Mouse (Mus musculus) myocyte (in vitro differentiated cells): ENCODE results near the gene Rab3gap2. TPM values are rescaled to one million over a fixed set of nuclear protein-coding genes. Genes with fewer than 3 reads are reported as not detected.

Experiments
- H3K27me3 ChIP-seq: one replicate; pipeline ENCODE4 v1.6.1; 2011; ENCODE audit not compliant: control insufficient read depth, insufficient read depth, insufficient read length
- H3K36me3 ChIP-seq: one replicate; pipeline ENCODE4 v1.6.1; 2011; ENCODE audit not compliant: control insufficient read depth, insufficient read depth
- H3K4me2 ChIP-seq: one replicate; pipeline ENCODE4 v1.6.1; 2011; ENCODE audit warnings: low read depth, control low read depth
- H3K4me3 ChIP-seq: one replicate; pipeline ENCODE4 v1.5.1; 2011; ENCODE audit warnings: mild to moderate bottlenecking, control low read depth, moderate library complexity
- H3K79me2 ChIP-seq: one replicate; pipeline ENCODE4 v1.6.1; 2011; ENCODE audit not compliant: control insufficient read depth, insufficient read depth
- H3ac ChIP-seq: one replicate; pipeline ENCODE4 v1.6.1; 2011; ENCODE audit not compliant: control insufficient read depth, insufficient read length
- CEBPB ChIP-seq: IDR thresholded peaks from 2 replicates; pipeline ENCODE4 v1.6.1; 2011; ENCODE audit warnings: mild to moderate bottlenecking, moderate library complexity; ENCODE audit not compliant: poor library complexity, insufficient read depth, severe bottlenecking
- E2F4 ChIP-seq: IDR thresholded peaks from one replicate; pipeline ENCODE4 v1.6.1; 2011; ENCODE audit warnings: mild to moderate bottlenecking, control low read depth, moderate library complexity; ENCODE audit not compliant: insufficient read depth
- MAX ChIP-seq: IDR thresholded peaks from one replicate; pipeline ENCODE4 v1.6.1; 2011; ENCODE audit warnings: low read depth, mild to moderate bottlenecking, control low read depth
- MYOD1 ChIP-seq, 3 experiments: IDR thresholded peaks; one replicate each; pipeline ENCODE4 v1.6.1; 2011; ENCODE audit warnings: control low read depth in 2 of 3, low read depth in 2 of 3, mild to moderate bottlenecking in 2 of 3, moderate library complexity in 1 of 3; ENCODE audit not compliant: insufficient read length in 2 of 3, control insufficient read depth in 1 of 3
- MYOG ChIP-seq, 3 experiments: IDR thresholded peaks; one replicate each; pipeline ENCODE4 v1.6.1; 2011; ENCODE audit warnings: control low read depth in 2 of 3, low read depth in 2 of 3, mild to moderate bottlenecking in 2 of 3; ENCODE audit not compliant: insufficient read length in 2 of 3, control insufficient read depth in 1 of 3, insufficient read depth in 1 of 3
- POLR2A ChIP-seq: IDR thresholded peaks from one replicate; pipeline ENCODE4 v1.6.1; 2011; ENCODE audit warnings: low read depth, mild to moderate bottlenecking, control low read depth, moderate library complexity; ENCODE audit not compliant: insufficient read length
- POLR2AphosphoS2 ChIP-seq: IDR thresholded peaks from one replicate; pipeline ENCODE4 v1.6.1; 2011; ENCODE audit warnings: low read depth, control low read depth; ENCODE audit not compliant: insufficient read length
- REST ChIP-seq: IDR thresholded peaks from one replicate; pipeline ENCODE4 v1.6.1; 2011; ENCODE audit warnings: mild to moderate bottlenecking, control low read depth, moderate library complexity; ENCODE audit not compliant: insufficient read depth, insufficient read length
- SRF ChIP-seq: IDR thresholded peaks from one replicate; pipeline ENCODE4 v1.6.1; 2011; ENCODE audit warnings: low read depth; ENCODE audit not compliant: control insufficient read depth, insufficient read length
- TCF12 ChIP-seq: IDR thresholded peaks from one replicate; pipeline ENCODE4 v1.6.1; 2011; ENCODE audit warnings: mild to moderate bottlenecking, control low read depth; ENCODE audit not compliant: poor library complexity, insufficient read depth, severe bottlenecking
- TCF3 ChIP-seq: IDR thresholded peaks from one replicate; pipeline ENCODE4 v1.6.1; 2011; ENCODE audit warnings: low read depth, control low read depth; ENCODE audit not compliant: insufficient read length
- USF1 ChIP-seq: IDR thresholded peaks from one replicate; pipeline ENCODE4 v1.6.1; 2011; ENCODE audit warnings: low read depth, mild to moderate bottlenecking, control low read depth, moderate library complexity
- polyA plus RNA-seq: library from polyadenylated mRNA; unstranded; fragments of >200 nt; fragmentation: generic; extraction: Trizol; gene quantifications from one replicate; pipeline ENCODE4 v1.2.1, GENCODE M21; 2012; ENCODE audit warnings: missing spikeins

Gene Rab3gap2
- polyA plus RNA-seq, 1 experiment, result 32.2 TPM

DNA sequence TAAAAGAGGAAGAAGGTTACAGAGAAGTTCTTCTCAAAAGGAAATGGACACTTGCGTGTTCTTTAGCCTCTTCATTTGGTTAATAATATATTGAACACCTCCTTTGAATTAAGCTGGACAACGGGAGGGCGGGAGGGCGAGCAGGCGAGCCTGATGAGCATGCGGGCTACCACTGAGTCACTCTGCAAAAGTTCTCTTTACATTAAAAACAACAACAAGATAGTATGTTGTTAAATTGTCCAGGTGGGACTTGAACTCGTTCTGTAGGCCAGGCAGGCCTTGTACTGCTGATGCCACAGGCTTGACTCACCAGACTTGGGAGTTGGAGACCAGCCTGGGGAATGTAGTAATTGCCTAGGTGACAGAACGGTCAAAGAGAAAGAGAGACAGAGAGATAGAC is 4.8 kb downstream of the Rab3gap2 start:
- TF ChIP-seq POLR2AphosphoS2 (no peak), POLR2A (no peak), E2F4 (no peak), MYOG (IDR thresholded peaks at IDR 0.05; ENCODE audit: control insufficient read depth in 1 of 3, insufficient read depth in 1 of 3, insufficient read length in 2 of 3, low read depth in 2 of 3) (no peak), MAX (no peak), CEBPB (no peak), USF1 (no peak), REST (no peak), TCF12 (no peak), TCF3 (no peak), SRF (no peak), MYOD1 (IDR thresholded peaks at IDR 0.05; ENCODE audit: control insufficient read depth in 1 of 3, insufficient read length in 2 of 3, low read depth in 2 of 3) (no peak)
- no peak overlapping the region for H3K4me2 ChIP-seq

DNA sequence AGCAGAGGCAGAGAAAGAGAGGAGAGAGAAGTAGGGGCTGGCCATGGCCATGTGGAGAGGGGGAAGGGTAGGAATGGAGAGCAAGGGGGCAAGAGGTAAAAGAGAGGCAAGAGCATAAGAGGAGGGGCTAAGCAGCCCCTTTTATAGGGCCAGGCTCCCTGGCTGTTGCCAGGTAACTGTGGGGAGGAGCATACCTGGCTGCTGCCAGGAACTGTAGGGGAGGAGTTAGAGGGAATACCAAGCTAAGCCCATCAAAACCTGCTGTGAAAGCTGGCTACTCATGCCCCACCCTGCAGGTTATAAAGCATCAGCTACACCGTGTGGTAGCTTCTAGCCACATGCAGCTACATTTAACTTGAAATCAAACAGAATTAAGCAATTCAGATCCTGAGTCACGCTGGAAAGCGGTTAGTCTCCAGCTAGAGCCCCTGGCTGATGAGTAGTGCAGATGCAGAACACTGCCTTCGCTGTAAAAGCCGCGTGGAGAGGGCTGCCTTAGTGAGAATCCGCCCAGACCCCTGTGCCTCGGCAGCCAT is 5.8 kb downstream of the Rab3gap2 start:
- no peak overlapping the region for H3K4me2 ChIP-seq
- no peak overlapping the region for H3ac ChIP-seq
- TF ChIP-seq USF1 (no peak), MAX (no peak), POLR2AphosphoS2 (no peak), REST (no peak), CEBPB (no peak)
- H3K36me3 ChIP-seq, result peaks cover 18% of the 10 kb centered on the region
- peaks cover 74% of the 10 kb centered on the region for H3K79me2 ChIP-seq
- no peaks in the 10 kb centered on the region for H3K27me3 ChIP-seq
- no peak overlapping the region for H3K4me3 ChIP-seq

More for the DNA sequence above, 4.8 kb downstream of the Rab3gap2 start:
- Histone ChIP-seq H3K36me3 (peaks cover 10% of the 10 kb centered on the region), H3K79me2 (peaks cover 75% of the 10 kb centered on the region), H3K4me3 (no peak overlapping the region), H3K27me3 (no peaks in the 10 kb centered on the region), H3ac (no peak overlapping the region)

DNA sequence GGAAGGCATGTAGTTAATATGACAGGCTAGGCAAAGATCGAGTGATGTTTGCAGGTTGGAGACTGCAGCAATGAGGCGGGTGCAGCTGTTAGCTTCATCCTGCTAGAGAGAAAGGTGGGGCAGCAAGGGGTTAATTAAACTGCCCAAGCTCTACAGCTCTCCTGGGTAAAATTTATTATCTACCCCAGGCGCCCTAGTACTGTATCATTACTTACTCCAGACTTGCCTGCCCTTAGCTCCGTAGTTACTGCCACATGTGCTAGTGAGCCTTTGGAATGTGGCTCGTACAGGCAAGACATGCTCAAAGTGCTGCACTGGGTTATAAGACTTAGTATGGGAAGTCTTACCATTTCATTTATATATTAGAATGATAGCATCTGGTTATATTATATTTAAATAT is 12.4 kb downstream of the Rab3gap2 start:
- no peak overlapping the region for H3K4me3 ChIP-seq
- no peak overlapping the region for H3ac ChIP-seq
- no peak overlapping the region for H3K4me2 ChIP-seq
- TF ChIP-seq USF1 (no peak), REST (no peak), MYOG (IDR thresholded peaks at IDR 0.05; ENCODE audit: control insufficient read depth in 1 of 3, insufficient read depth in 1 of 3, insufficient read length in 2 of 3, low read depth in 2 of 3) (no peak), CEBPB (no peak), POLR2A (no peak), TCF3 (no peak), SRF (no peak), E2F4 (no peak), TCF12 (no peak)
- H3K79me2 ChIP-seq, result peaks cover 46% of the 10 kb centered on the region
- H3K27me3 ChIP-seq, result no peaks in the 10 kb centered on the region
- peaks cover 12% of the 10 kb centered on the region for H3K36me3 ChIP-seq

DNA sequence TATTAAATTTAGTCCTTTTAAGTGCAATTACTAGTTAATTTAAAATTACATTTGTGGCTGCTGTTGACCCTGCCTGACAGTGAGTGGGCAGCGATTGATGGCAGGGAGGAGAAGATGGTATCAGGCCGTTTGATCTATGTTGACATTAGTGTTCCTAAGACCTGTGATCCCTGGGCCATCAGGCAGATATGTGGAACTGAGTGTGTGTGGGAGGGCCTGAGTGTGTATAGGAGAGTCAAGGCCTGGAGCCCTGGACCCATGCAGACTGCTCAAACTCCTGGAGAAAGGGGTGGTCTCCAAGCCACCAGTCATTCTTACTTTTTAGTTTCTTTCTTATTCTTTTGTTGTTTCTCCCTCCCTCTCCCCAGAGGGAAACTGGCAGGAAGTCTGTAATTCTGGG is 12.8 kb downstream of the Rab3gap2 start:
- no peaks in the 10 kb centered on the region for H3K27me3 ChIP-seq
- peaks cover 42% of the 10 kb centered on the region for H3K79me2 ChIP-seq
- TF ChIP-seq MAX (no peak), POLR2A (no peak), SRF (no peak)
- peaks cover 12% of the 10 kb centered on the region for H3K36me3 ChIP-seq
- H3ac ChIP-seq, result no peak overlapping the region
- H3K4me3 ChIP-seq, result no peak overlapping the region
- peak overlapping the region; percentile 86 for H3K4me2 ChIP-seq

DNA sequence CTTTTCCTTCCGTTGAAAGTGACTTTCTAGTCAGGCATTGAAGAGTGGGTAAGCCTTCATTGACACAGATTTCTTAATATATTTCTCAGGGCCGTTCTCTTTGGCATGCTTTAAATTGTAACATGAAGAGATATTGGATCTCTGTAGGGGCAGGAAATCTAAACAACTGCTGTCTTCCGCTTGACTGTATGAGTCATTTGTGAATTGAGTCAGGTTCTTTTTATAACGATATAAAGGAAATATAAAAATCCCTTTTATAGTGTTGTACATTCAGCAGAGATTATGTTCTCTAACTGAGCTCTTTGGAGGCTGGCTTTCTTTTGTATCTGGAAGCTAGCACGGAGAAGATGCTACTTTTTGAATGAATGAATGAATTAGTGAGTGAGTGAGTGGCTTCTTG is 14.0 kb downstream of the Rab3gap2 start:
- H3K79me2 ChIP-seq, result peaks cover 33% of the 10 kb centered on the region
- no peaks in the 10 kb centered on the region for H3K27me3 ChIP-seq
- TF ChIP-seq E2F4 (no peak), MYOG (IDR thresholded peaks at IDR 0.05; ENCODE audit: control insufficient read depth in 1 of 3, insufficient read depth in 1 of 3, insufficient read length in 2 of 3, low read depth in 2 of 3) (no peak), TCF3 (no peak), POLR2A (no peak), MYOD1 (IDR thresholded peaks at IDR 0.05; ENCODE audit: control insufficient read depth in 1 of 3, insufficient read length in 2 of 3, low read depth in 2 of 3) (no peak), SRF (no peak), CEBPB (no peak), POLR2AphosphoS2 (no peak), MAX (no peak), USF1 (no peak), TCF12 (no peak)
- H3K4me2 ChIP-seq, result peak overlapping the region; percentile 86
- H3K36me3 ChIP-seq, result peaks cover 20% of the 10 kb centered on the region
- no peak overlapping the region for H3K4me3 ChIP-seq
- H3ac ChIP-seq, result no peak overlapping the region
